Mouse (Mus musculus): ENCODE data around the gene Psmd7. TPM values are rescaled to one million over a fixed set of nuclear protein-coding genes. Genes with fewer than 3 reads are reported as not detected.

Gene Psmd7
- total RNA-seq, 2 experiments from 2014 or later: 33.6 to 76.0 TPM

GRCm38 (mm10) chr8:107580879-107581278 lies 7.4 kb downstream of the Psmd7 start:
- ATAC-seq (ENCODE audit: poor library complexity, severe bottlenecking): no peak

- ATAC-seq (ENCODE audit: poor library complexity, severe bottlenecking): no peak
Observed at GRCm38 (mm10) chr8:107578541-107578940, 9.7 kb downstream of the Psmd7 start.

GRCm38 (mm10) chr8:107578132-107578531 lies 10.1 kb downstream of the Psmd7 start:
- ATAC-seq (ENCODE audit: poor library complexity, severe bottlenecking): no peak

- peak; percentile 26; the same call in 1 of the 2 replicates for ATAC-seq (ENCODE audit: poor library complexity, severe bottlenecking)
Observed at GRCm38 (mm10) chr8:107577640-107578039, 10.6 kb downstream of the Psmd7 start.

GRCm38 (mm10) chr8:107576702-107577101 lies 11.6 kb downstream of the Psmd7 start:
- peak; percentile 72 for ATAC-seq (ENCODE audit: poor library complexity, severe bottlenecking)

GRCm38 (mm10) chr8:107574771-107575170 lies 13.5 kb downstream of the Psmd7 start:
- ATAC-seq (ENCODE audit: poor library complexity, severe bottlenecking): peak; percentile 68

- ATAC-seq (ENCODE audit: poor library complexity, severe bottlenecking): peak; percentile 83
Observed at GRCm38 (mm10) chr8:107572497-107572896, 15.8 kb downstream of the Psmd7 start.

GRCm38 (mm10) chr8:107571486-107572135 lies 16.7 kb downstream of the Psmd7 start:
- 0 out of 2 replicates have a peak, but pooled peaks have one; percentile 21 for ATAC-seq (ENCODE audit: poor library complexity, severe bottlenecking)

GRCm38 (mm10) chr8:107571046-107571445 lies 17.2 kb downstream of the Psmd7 start:
- ATAC-seq (ENCODE audit: poor library complexity, severe bottlenecking): no peak

GRCm38 (mm10) chr8:107562164-107562563 lies 26.1 kb downstream of the Psmd7 start:
- ATAC-seq (ENCODE audit: poor library complexity, severe bottlenecking): no peak

GRCm38 (mm10) chr8:107560820-107561536 lies 27.3 kb downstream of the Psmd7 start:
- ATAC-seq (ENCODE audit: poor library complexity, severe bottlenecking): peak; percentile 93

GRCm38 (mm10) chr8:107556511-107556936 lies 31.7 kb downstream of the Psmd7 start:
- ATAC-seq (ENCODE audit: poor library complexity, severe bottlenecking): no peak

- no peak for ATAC-seq (ENCODE audit: poor library complexity, severe bottlenecking)
Observed at GRCm38 (mm10) chr8:107555231-107555630, 33.0 kb downstream of the Psmd7 start.

GRCm38 (mm10) chr8:107552234-107552633 lies 36.0 kb downstream of the Psmd7 start:
- ATAC-seq (ENCODE audit: poor library complexity, severe bottlenecking): peak; percentile 99

GRCm38 (mm10) chr8:107546817-107547216 lies 41.4 kb downstream of the Psmd7 start:
- no peak for ATAC-seq (ENCODE audit: poor library complexity, severe bottlenecking)

- ATAC-seq (ENCODE audit: poor library complexity, severe bottlenecking): no peak
Observed at GRCm38 (mm10) chr8:107546154-107546553, 42.1 kb downstream of the Psmd7 start.

GRCm38 (mm10) chr8:107545621-107546152 lies 42.6 kb downstream of the Psmd7 start:
- ATAC-seq (ENCODE audit: poor library complexity, severe bottlenecking): no peak

- ATAC-seq (ENCODE audit: poor library complexity, severe bottlenecking): no peak
Observed at GRCm38 (mm10) chr8:107544651-107545174, 43.6 kb downstream of the Psmd7 start.

GRCm38 (mm10) chr8:107544211-107544610 lies 44.1 kb downstream of the Psmd7 start:
- no peak for ATAC-seq (ENCODE audit: poor library complexity, severe bottlenecking)

- ATAC-seq (ENCODE audit: poor library complexity, severe bottlenecking): no peak
Observed at GRCm38 (mm10) chr8:107543714-107544113, 44.5 kb downstream of the Psmd7 start.

- ATAC-seq (ENCODE audit: poor library complexity, severe bottlenecking): no peak
Observed at GRCm38 (mm10) chr8:107542151-107542550, 46.1 kb downstream of the Psmd7 start.

- no peak for ATAC-seq (ENCODE audit: poor library complexity, severe bottlenecking)
Observed at GRCm38 (mm10) chr8:107541369-107541768, 46.9 kb downstream of the Psmd7 start.
